Mouse (Mus musculus) megakaryocyte, adult 5-6 weeks (primary cell): ENCODE measurements around the gene Llph. TPM values are rescaled to one million over a fixed set of nuclear protein-coding genes. Genes with fewer than 3 reads are reported as not detected.
"Not testable (repeated sequence)": the region's sequence is repeated elsewhere in the genome, so short reads cannot be mapped to it uniquely, and the experiment has no call there.

Experiments
- ATAC-seq: 2 replicates; pipeline ENCODE4 v1.8.0; 2016; ENCODE audit warnings: mild to moderate bottlenecking, inconsistent platforms; ENCODE audit not compliant: poor library complexity, severe bottlenecking
- total RNA-seq, 2 experiments: library from RNA; stranded (forward) in 1 of 2; stranded (reverse) in 1 of 2; fragments of 153-499, 151-499 nt in 1 of 2; fragments of 221-1000, 200-1000 nt in 1 of 2; gene quantifications; 2 replicates each; pipeline versions ENCODE4 v1.2.3 to v1.2.4; 2015 to 2017

Gene Llph
- 41.4 and 49.0 TPM in 2 replicates for total RNA-seq (2015)
- total RNA-seq (2017): 48.6 and 49.8 TPM in 2 replicates

DNA sequence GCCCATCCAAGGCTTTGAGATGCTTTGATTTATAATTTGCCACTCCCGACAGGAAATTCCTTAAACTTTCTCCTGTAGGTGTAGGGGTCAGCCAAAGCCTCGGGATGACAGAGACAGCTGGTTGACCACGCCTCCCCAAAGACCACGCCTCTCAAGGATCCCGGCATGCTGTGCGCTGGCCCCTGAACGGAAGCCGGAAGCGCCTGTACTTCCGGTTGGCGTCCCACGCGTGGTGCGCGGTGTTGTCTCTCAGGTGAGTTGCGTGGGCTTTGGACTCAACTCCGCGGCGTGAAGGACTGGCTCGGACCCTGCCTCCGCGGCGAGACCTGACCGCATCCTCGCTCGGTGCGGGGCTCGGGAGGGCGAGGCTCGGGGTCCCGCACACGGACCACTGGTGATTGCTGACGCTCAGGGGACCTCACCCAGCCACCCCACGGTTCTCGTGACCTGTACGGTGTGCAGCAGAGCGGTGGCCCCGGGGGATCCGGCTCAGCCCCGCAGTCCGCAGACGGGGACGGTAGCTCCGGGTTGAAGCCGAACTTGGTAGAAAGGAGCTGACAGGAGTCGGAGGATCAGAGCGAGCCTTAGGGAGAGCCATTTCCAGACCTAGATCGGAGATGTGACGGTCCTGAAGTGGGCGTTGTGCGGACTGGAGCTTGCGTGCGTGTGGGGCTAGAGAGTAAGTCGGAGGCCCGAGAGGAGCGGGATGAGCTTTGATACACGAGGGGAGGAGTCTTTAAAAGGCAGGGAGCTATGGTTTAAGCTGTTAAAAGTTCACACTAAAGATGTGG is at the start of gene Llph:
TSS of gene Llph (plus strand) at position 200 of the 791 bp plus-strand sequence.
- peak; percentile 94 for ATAC-seq

DNA sequence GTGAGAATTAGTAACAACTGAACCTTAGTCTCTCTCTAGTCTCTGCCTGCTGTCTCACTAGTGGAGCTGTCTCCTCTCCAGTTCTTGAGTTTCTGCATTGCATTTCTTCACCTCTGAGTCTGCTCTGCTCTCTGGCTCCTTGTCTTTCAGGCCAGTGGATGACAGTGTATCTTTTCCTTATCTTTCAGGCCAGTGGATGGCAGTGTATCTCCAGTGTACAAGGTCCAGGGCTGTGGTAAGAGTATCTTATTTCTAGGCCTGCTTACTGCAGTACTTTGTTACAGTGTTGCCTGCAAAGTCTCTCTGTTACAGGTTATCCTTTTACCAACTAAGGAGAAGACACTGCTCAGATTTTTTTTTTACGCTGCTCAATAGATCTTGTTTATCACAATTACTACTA is 44.0 kb upstream of the Llph start:
- peak; percentile 77 for ATAC-seq

DNA sequence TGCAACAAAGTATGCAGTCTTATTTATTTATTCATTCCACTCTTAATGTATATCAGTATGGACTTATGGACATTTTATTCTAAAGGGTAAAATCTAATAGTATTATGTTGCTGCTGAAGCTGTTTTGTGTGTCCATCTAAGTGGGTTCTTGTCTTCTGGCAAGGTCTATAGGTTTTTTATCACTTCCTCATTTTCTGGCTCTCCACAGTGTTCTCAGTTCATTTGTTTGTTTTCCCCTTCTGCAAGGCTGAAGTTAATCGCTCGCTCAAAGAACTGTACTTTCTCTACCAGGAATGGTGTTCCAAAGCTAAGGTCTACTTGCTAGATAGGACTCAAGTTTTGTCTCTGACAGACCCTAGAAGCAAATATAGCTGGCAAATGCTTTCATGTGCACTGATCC is 43.5 kb upstream of the Llph start:
- ATAC-seq: peak; percentile 60

DNA sequence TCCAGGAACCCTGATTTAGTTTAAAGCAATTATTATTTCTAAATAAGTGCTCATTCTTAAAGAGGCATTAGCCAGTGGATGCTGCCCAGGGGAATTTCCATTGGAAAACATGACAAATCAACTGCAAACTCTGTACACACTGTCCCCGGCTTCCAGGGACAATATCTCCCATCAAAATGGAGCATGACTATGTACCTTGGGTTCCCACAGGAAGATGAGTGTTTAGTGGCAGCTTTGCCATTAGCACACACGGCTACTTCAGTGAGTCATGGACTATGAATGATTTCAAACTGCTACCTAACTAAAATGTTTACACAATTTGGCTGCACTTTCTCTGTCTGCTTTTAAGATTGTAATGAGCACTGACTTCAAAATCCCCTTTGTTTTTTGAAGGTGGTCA is 38.4 kb upstream of the Llph start:
- ATAC-seq: no peak

DNA sequence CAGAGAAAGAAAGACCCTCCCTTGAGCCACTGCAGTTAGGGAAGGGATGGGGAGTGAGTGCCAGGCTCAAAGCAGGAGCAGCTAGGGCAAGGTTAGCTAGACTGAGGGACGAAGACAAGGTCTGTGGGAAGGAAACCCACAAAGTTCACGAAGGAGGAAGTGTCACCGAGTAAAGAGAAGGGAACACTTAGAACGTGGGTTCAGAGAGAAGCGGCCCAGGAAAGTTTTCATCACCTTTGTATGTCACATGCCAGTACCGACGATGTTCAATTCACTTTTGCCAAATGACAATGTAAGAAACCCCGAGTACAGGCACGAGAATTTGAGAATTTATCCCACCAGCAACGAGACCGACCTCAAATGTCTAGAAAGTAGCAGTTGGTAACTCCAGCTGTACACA is 37.6 kb upstream of the Llph start:
- ATAC-seq: peak; percentile 80

DNA sequence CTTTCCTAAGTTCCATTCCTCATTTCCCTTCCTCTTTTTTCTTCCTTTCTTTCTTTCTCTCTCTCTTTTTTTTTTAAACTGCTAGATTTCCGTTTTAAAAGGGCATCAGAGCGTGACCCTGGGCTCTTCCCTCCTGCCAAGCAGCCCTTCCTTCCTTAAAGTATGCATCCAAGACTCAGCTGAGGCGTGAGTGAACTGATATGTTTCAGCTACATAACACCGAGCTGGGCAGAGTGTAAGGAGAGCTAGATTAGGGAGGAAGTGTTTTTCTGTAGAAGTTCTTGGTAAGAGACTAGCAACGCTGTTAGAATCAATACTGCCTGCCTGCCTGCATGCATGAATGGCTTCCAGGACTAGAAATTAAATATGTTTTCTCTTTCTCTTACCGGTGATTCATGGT is 37.1 kb upstream of the Llph start:
- peak; percentile 41 for ATAC-seq

DNA sequence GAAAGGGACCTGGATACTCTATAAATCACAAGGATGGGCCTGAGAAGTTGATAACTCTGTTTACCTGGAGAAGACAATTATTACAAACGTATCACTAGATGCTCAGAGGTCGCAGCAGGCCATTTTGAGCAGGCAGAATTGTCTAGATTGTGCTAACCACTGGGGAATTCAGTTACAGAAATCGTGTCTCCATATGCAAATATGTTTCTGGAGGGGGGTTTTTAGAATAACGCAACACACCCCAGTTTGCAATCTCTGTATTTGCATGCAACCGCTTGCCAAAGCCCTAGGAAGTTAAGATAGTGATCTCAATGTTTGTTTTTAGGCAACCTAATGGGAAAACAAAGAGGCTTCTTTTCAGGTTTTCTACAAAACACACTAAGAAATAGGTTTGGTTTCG is 35.7 kb upstream of the Llph start:
- ATAC-seq: no peak

DNA sequence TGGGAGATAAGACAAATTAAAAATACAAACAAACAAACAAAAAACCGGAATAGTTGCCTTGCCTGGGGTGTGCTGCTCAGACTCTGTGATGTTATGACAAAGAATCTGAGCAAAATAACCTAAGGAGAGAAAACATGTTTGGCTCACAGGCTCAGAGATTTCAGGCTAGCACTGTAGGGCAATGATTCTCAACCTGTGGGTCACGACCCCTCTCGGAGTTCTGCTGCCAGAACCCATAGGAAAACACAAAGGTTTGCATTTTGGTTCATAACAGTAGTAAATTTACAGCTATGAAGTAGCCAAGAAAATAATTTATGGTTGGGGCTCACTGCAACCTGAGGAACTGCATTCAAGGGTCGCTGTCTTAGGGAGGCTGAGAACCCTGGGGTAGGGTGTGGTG is 34.6 kb upstream of the Llph start:
- no peak for ATAC-seq

DNA sequence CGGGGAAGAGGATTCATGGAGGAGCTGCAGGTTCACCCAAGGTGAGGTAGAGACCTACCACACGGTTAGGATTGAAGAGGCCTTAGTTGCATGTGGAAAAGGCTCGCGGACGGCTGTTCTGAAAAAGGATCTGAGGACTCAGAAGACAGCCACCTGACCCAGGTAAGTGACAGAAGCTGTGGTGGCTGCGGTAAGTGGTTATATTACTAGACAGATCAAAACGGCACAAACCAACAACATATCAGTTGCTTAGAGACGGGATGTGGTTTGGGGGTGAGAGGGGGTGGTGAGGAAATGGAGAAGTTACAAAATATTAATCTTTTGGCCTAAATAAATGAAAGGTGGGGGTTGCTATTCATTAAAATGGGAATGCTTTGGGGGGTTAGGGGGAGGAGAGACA is 33.6 kb upstream of the Llph start:
- peak; percentile 77 for ATAC-seq

DNA sequence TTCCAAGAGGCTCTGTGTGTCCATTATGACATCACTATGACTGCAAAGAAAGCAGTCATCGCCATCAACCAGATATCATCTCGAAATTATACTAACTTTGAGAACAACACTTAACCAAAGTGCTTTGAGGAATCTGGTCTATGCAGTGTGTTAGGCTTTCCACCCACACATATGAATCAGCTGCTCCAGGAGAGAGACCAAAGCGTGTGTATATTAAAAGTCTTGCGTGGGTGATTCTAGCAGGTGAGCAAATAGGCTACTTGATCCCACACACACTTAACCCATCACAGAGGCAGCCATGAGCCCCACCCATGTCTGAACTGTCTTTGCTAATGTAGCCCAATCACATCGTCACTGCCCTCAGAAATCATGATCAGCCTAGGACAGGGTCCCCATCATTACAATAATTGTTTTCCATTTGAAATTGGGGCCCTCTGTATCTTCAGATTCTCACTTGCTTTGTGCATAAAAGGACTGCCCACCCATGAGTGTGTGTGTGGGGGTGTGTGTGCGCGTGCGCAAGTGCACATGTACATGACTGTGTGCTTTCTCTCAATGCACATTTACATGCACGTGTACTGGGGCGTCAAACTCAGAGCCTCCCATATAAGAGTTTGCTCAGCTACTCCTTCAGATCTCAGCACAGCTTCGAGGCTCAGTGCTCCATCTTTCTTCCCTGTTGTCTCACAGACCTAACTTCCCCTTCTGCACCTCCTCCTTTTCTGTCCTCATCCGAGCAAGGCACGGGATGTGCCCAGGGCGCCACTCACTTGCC is 29.6 kb upstream of the Llph start:
- peak; percentile 26 for ATAC-seq

DNA sequence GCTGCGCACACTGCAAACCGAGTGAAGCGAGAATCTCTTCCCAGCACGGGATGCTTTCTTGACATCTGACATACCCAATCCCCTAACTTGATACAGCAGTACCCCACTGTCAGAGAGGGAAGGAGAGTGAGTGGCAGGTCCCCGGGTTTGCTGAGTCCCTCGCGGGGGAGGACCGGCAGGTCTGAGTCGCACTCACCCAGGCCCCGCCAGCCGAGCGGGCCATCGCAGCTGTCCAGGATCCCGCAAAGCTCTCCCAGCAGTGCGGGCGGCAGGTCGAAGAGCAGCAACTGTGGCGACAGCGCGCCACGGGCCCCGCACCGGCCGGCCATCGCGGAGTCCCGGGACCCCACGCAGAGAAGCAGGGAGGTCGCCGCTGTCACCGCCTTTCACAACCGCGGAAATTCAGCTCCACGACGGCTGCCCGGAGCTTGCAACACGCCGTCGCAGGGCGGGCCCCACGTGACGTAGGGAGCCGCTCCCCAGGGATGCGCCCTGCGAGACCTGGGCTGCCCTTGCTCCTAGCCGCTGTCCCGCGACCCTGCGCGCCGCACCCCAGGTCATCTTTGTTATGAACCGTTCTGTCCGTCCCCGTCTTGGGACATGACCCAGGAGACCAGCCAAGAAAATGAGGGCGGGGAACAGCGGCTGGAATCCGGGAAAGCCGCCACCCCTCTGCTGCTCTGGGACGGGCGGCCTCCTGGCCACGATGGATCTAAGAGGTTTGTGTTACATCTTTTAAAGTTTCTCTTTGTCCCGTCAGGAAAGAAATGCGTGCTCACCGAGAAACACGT is 25.5 kb upstream of the Llph start, which contains the start of gene Tmbim4:
TSS of gene Tmbim4 (plus strand) at position 460 of the 791 bp plus-strand sequence.
- ATAC-seq: peak; percentile 80

DNA sequence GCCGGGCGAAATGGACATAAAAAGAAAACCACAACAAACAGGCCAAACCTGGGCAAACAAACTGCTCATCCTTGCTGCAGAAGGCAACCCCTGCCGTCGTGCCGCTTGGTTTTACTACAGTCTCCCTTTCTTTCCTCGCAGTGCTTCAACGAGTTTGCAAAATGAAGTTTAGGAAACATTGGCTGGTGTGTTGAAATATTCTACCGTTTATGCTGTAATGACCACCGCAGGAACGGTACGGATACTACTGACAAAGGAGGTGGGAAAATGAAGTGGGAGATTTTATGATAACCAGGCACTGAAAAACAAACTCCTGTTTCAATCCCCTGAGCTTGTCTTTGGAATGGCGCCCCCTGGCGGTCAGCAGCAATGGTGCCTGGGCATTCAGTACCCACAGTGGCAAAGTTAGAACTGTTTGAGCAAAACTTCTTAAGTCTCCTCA is 24.9 kb upstream of the Llph start, which contains the start of gene Irak3:
TSS of gene Irak3 (minus strand) at position 170 of the 442 bp plus-strand sequence.
- ATAC-seq: peak; percentile 61

DNA sequence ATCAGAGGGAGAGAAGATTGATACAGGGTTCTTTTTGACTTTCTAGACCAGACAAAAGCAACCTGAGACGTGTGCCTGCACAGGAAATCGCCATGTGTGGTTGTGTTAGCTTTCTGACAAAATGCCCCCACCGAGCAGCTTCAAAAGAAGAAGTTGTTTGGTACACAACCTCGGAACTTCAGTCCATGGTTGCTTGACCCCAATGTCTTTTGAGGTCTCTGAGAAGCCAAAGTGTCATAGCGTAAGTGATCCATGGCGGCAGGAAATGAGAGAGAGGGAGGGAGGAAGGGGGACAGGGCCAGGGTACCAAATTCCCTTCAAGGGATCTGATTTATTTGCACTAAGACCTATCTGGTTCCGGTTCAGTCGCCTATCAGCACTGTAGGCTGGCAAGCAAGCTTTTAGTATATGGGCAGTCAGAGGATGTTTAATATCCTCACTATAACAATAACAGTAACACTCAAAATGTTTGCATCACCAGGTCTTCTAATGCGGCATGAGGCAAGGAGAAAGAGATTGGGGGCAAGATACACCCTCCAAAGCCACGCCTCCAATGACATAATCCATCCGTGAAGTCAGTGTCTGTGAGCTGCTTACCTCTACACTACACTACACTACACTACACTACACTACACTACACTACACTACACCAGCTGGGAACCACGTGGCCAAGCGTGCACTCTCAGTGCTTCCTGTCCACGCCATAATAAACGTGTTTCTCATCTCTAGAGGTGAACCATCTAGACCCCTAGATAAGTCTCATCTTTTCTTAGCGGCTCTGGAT is 24.2 kb upstream of the Llph start:
- ATAC-seq: peak; percentile 38

DNA sequence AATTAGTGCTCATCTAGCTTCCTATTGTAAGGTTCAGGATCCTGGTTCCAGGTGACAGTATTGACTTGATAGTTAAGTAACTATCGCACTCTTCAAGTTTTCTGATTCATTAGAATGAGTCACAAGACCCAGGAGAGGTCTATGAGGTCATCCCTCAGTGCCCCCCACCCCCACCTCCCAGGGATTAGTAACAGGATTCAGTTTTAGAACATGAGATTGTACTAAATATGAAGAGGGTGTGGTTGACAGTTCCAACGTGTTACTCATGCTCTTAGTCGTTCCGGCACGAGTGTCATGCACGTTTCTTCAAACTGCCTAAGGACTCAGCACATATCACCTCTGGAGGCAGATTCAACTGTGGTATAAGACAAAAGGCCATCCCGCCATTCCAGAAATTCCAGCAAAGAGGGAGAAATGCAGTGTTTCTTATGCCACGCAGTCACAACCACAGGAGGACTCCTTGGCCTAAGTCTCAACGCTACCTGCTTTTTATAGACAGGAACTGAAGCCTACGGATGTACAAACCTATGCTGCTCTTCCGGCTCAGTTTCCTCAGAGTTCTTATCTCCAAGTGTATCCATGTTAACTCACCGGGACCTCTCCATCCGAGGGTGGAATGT is 22.2 kb upstream of the Llph start:
- no peak for ATAC-seq

DNA sequence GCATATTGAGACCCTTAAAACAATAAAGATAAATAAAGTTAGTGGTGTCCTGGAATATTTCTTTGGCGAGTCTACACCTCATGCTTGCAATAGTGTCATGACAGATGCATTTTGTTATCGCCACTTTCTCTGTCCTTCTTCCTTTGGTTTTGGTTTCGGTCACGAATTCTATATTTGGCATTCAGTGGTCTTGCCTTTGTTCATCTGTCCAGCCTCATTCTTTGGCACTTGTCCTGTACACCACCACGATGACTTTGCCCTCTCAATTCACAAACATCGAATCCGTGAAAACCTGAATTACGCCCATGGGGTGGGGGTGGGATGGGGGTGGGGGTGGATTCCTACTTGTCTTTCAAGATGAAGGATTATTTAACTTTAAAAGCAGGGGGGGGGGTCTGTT is 18.9 kb upstream of the Llph start:
- ATAC-seq: no peak

DNA sequence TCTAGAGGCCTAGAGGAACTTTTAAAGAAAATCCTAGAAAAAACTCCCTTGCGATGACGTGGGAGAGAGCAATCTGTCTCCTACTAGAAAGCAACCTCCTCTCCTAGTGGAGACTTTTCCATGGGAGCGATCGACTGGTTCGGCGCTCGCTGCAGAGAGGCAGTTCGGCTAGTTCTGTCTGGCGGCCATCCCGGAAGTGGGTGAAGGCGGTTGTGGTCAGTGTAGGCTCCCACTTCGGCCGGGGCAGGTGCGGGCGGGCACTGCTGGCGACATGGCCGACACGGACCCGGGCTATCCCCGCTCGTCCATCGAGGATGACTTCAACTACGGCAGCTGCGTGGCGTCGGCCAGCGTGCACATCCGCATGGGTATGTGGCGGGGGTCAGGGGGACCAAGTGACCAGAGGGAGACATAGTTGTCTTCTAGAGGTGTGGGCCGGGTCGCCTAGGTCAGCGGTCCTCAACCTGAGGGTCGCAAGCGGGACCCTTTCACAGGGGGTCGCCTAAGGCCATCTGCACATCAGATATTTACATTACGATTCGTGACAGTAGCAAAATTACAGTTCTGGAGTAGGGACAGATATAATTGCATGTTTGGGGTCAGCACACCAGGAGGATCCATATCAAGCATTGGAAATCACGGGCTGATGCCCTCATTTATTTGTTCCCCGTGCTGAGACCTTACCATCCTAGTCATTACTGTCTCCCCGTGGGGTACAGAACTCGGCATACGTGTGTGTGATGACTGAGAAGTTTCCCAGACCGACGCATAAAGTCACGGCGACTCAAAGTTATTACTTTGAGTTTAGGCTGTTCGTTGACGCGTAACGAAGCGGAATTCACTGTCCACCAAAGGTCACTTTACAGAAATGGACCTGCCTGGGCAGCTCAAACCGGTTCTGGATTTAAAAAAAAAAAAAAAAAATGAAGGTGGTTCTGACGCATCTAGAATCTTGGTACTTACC is 18.0 kb upstream of the Llph start:
- ATAC-seq: peak; percentile 94

DNA sequence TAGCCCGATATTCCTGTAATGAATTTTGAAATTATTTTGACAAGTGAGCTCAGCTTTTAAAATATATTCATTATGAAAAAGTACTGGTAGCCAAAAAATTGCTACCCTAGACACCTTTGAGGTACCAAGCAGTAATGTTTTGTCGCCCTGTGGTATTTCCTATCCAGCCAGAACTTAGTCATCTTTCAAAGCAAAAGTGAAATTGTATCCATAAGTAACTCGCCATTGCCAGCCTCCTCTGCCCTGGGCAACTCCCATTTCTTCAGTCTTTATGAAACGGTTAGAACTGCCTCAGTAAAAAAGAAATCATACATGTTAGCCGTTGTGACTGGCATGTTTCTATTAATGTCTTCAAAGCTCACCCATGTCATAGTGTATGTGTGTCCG is 17.3 kb upstream of the Llph start:
- peak; percentile 45 for ATAC-seq

DNA sequence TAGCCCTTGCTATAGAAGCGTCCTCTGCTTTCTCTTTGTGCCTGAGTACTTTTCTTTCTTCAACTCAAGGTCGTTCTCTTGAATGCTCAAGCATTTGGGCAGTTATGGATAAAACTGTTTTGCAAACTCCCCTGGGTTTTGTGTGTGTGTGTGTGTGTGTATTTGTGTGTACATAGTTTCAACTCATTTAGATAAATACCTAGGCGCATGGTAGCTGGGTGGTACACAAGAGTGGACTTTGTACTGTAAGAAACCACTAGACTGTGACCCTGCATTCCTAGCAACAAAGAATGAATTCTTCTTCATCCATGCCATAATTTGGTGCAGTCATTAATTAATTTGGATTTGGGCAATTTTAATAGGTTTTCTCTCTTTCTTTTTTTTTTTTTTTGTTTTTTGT is 16.8 kb upstream of the Llph start:
- ATAC-seq: 0 out of 2 replicates have a peak, but pooled peaks have one; percentile 5

DNA sequence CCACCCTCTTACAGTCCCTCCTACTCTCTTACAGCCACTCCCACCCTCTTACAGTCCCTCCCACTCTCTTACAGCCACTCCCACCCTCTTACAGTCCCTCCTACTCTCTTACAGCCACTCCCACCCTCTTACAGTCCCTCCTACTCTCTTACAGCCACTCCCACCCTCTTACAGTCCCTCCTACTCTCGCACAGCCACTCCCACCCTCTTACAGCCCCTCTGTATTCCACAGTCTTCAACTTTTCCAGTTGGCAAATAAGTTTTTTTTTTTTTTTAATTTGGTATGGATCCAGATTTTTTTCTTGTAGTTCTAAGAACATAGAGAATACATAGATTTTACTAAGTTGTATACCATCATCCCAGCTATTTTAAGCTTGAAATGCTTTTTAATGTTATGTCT is 9.8 kb upstream of the Llph start:
- not testable (repeated sequence) for ATAC-seq
